In the genomic region with DNA sequence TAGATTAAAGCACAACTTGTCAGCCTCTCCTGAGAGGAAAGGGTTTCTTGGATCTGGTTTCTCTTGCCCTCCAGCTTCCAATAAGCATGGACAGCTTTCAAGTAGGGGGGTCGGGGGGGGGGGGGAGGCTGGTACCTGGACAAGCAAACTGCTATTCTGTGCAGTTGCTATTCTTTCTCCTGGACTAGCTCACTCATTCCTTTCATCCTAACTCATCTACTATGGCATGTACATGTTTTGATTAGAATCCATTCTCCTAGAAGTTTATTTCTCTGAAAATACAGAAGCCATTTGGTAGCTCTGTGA, we compare ENCODE assay signal across 24 mouse cellular contexts.
DNase-seq lines count a peak whose midpoint lies in the region; ATAC-seq lines count a peak whose summit lies in the region.
"Had no signal": no experiment of that assay in that cellular context is flagged by ENCODE, and none has a peak within 500 bp of the region (broad histone marks: within the 10 kb centered on the region; RNA-seq: fewer than 3 reads in every experiment).

No protein-coding gene starts in this region.

- H3K36me3 ChIP-seq in kidney, embryonic 15.5 days, result no peaks in the 10 kb centered on the region
- no peaks in the 10 kb centered on the region for H3K36me3 ChIP-seq in midbrain, embryonic 13.5 days
- no peaks in the 10 kb centered on the region for H3K36me3 ChIP-seq in midbrain, embryonic 15.5 days (replicated peaks)
- H3K36me3 ChIP-seq in embryonic facial prominence, embryonic 11.5 days (replicated peaks; ENCODE audit: control insufficient read depth, insufficient read depth, low read depth, low read length), result no peaks in the 10 kb centered on the region
- H3K36me3 ChIP-seq: forebrain, embryonic 10.5 days; heart, embryonic 10.5 days; heart, embryonic 13.5 days; hindbrain, embryonic 12.5 days had no signal

- no peaks in the 10 kb centered on the region for H3K27me3 ChIP-seq in kidney, embryonic 15.5 days
- no peaks in the 10 kb centered on the region for H3K27me3 ChIP-seq in midbrain, embryonic 13.5 days
- H3K27me3 ChIP-seq in midbrain, embryonic 15.5 days (replicated peaks), result no peaks in the 10 kb centered on the region
- no peaks in the 10 kb centered on the region for H3K27me3 ChIP-seq in embryonic facial prominence, embryonic 11.5 days (ENCODE audit: control insufficient read depth, insufficient read depth, low read length)
- H3K27me3 ChIP-seq: forebrain, embryonic 13.5 days; heart, embryonic 13.5 days; hindbrain, embryonic 12.5 days had no signal

- no peak; the same call in 1 of the 2 replicates for ATAC-seq in kidney, embryonic 15.5 days (replicated peaks; ENCODE audit: low FRiP score)
- 0 out of 2 replicates have a peak, but pooled peaks have one; percentile 4 for ATAC-seq in midbrain, embryonic 13.5 days
- no peak; the same call in 1 of the 2 replicates for ATAC-seq in midbrain, embryonic 15.5 days (replicated peaks)
- 0 out of 2 replicates have a peak, but pooled peaks have one; percentile 48 for ATAC-seq in embryonic facial prominence, embryonic 11.5 days (replicated peaks; ENCODE audit: insufficient number of reproducible peaks, low FRiP score, low TSS enrichment, low read depth)
- ATAC-seq: CD4-positive, CD25-positive, alpha-beta regulatory T cell, adult 4 months; forebrain, embryonic 13.5 days; forebrain, embryonic 16.5 days; hindbrain, embryonic 16.5 days had no signal

- DNase-seq in kidney, adult 8-10 months, result no peak
- DNase-seq in embryonic facial prominence, embryonic 11.5 days (ENCODE audit: low spot score), result no peak
- no peak for DNase-seq in urinary bladder, postnatal 10 days (ENCODE audit: low spot score)
- DNase-seq: adrenal gland, adult 2 months; adrenal gland, postnatal 14 days; cerebellum, adult 11 months; cerebellum, adult 2 months; cerebellum, adult 9-11 months; gastrocnemius, postnatal 10 days; gastrocnemius, postnatal 36 days; heart, adult 2 months; heart, postnatal 14 days; heart, postnatal 4 days had no signal

- H3K27ac ChIP-seq in kidney, embryonic 15.5 days, result peak overlapping the region; percentile 45; the same call in 1 of the 2 replicates
- no peak overlapping the region for H3K27ac ChIP-seq in midbrain, embryonic 13.5 days
- no peak overlapping the region for H3K27ac ChIP-seq in midbrain, embryonic 15.5 days
- no peak overlapping the region for H3K27ac ChIP-seq in embryonic facial prominence, embryonic 11.5 days (replicated peaks; ENCODE audit: low read depth, low read length)
- H3K27ac ChIP-seq: forebrain, embryonic 10.5 days; forebrain, embryonic 13.5 days; heart, adult 2 months; heart, embryonic 10.5 days; heart, embryonic 13.5 days; hindbrain, embryonic 12.5 days had no signal

- 18% methylated on average over 1 of the region's 1 CpGs for WGBS in kidney, embryonic 15.5 days
- WGBS in midbrain, embryonic 13.5 days, result 31% methylated on average over 1 of the region's 1 CpGs
- 25% methylated on average over 1 of the region's 1 CpGs for WGBS in midbrain, embryonic 15.5 days
- WGBS in embryonic facial prominence, embryonic 11.5 days, result 0% methylated on average over 1 of the region's 1 CpGs

- H3K4me3 ChIP-seq in kidney, embryonic 15.5 days (replicated peaks), result no peak overlapping the region
- H3K4me3 ChIP-seq in midbrain, embryonic 13.5 days (replicated peaks), result no peak overlapping the region
- H3K4me3 ChIP-seq in midbrain, embryonic 15.5 days, result no peak overlapping the region
- no peak overlapping the region for H3K4me3 ChIP-seq in embryonic facial prominence, embryonic 11.5 days (ENCODE audit: low read depth, low read length)
- H3K4me3 ChIP-seq: forebrain, embryonic 10.5 days; forebrain, embryonic 13.5 days; heart, adult 2 months; heart, embryonic 10.5 days; heart, embryonic 13.5 days; hindbrain, embryonic 12.5 days had no signal

- H3K9ac ChIP-seq in kidney, embryonic 15.5 days, result no peak overlapping the region
- H3K9ac ChIP-seq in midbrain, embryonic 13.5 days (replicated peaks), result no peak overlapping the region
- H3K9ac ChIP-seq in midbrain, embryonic 15.5 days, result no peak overlapping the region
- no peak overlapping the region for H3K9ac ChIP-seq in embryonic facial prominence, embryonic 11.5 days (replicated peaks; ENCODE audit: low read length)
- H3K9ac ChIP-seq: forebrain, embryonic 13.5 days; heart, embryonic 13.5 days; hindbrain, embryonic 12.5 days had no signal

- H3K9me3 ChIP-seq in kidney, embryonic 15.5 days (replicated peaks), result no peaks in the 10 kb centered on the region
- H3K9me3 ChIP-seq in midbrain, embryonic 13.5 days, result no peaks in the 10 kb centered on the region
- no peaks in the 10 kb centered on the region for H3K9me3 ChIP-seq in midbrain, embryonic 15.5 days
- H3K9me3 ChIP-seq in embryonic facial prominence, embryonic 11.5 days (replicated peaks; ENCODE audit: control insufficient read depth, low read length), result no peaks in the 10 kb centered on the region
- H3K9me3 ChIP-seq: forebrain, embryonic 10.5 days; forebrain, embryonic 13.5 days; heart, embryonic 10.5 days; heart, embryonic 13.5 days; hindbrain, embryonic 12.5 days had no signal

- H3K4me1 ChIP-seq in kidney, embryonic 15.5 days, result peaks cover 22% of the 10 kb centered on the region
- H3K4me1 ChIP-seq in midbrain, embryonic 13.5 days (replicated peaks), result no peaks in the 10 kb centered on the region
- 0 out of 2 replicates have a peak, but pooled peaks cover 2% of the 10 kb centered on the region for H3K4me1 ChIP-seq in midbrain, embryonic 15.5 days
- H3K4me1 ChIP-seq in embryonic facial prominence, embryonic 11.5 days (ENCODE audit: control insufficient read depth, insufficient read depth, low read length), result no peaks in the 10 kb centered on the region
- H3K4me1 ChIP-seq: forebrain, embryonic 13.5 days; heart, embryonic 10.5 days had no signal

- H3K4me2 ChIP-seq in kidney, embryonic 15.5 days, result no peak overlapping the region
- H3K4me2 ChIP-seq in midbrain, embryonic 13.5 days (replicated peaks), result no peak overlapping the region
- no peak overlapping the region for H3K4me2 ChIP-seq in midbrain, embryonic 15.5 days
- no peak overlapping the region for H3K4me2 ChIP-seq in embryonic facial prominence, embryonic 11.5 days (ENCODE audit: low read depth, low read length)
- H3K4me2 ChIP-seq: forebrain, embryonic 13.5 days; heart, embryonic 13.5 days; hindbrain, embryonic 12.5 days had no signal

Comparison
In these comparisons a context has a peak if more than half of its experiments do, and no peak if none do; other contexts are left out.
1. ATAC-seq: peak in midbrain, embryonic 13.5 days (single experiment) and embryonic facial prominence, embryonic 11.5 days (single experiment); none in kidney, embryonic 15.5 days (single experiment) and midbrain, embryonic 15.5 days (single experiment).